Mouse (Mus musculus) liver, embryonic 15.5 days (tissue): Measurements from ENCODE around the gene Polr2b. TPM values are rescaled to one million over a fixed set of nuclear protein-coding genes. Genes with fewer than 3 reads are reported as not detected.

ENCODE experiments used
- ATAC-seq: fragments of 200-750 bp; cut with Nextera tagmentation; 2 replicates; pipeline ENCODE4 v1.8.0; 2017; ENCODE audit warnings: moderate number of reproducible peaks, mild to moderate bottlenecking, moderate library complexity; ENCODE audit not compliant: insufficient read depth
- H3K27ac ChIP-seq: fragments of 300-500 bp; sonication (generic); replicated peaks from 2 replicates; pipeline ENCODE4 v1.5.1; 2015; ENCODE audit warnings: mild to moderate bottlenecking, inconsistent platforms
- H3K27me3 ChIP-seq: fragments of 300-500 bp; sonication (generic); 2 replicates; pipeline ENCODE4 v1.6.1; 2015; ENCODE audit warnings: mild to moderate bottlenecking, inconsistent platforms
- H3K36me3 ChIP-seq: fragments of 300-500 bp; sonication (generic); replicated peaks from 2 replicates; pipeline ENCODE4 v1.6.1; 2015; ENCODE audit warnings: moderate library complexity, mild to moderate bottlenecking, inconsistent platforms
- H3K4me1 ChIP-seq: fragments of 300-500 bp; sonication (generic); replicated peaks from 2 replicates; pipeline ENCODE4 v1.6.1; 2015; ENCODE audit warnings: inconsistent platforms
- H3K4me2 ChIP-seq: fragments of 300-500 bp; sonication (generic); 2 replicates; pipeline ENCODE4 v1.6.1; 2015; ENCODE audit warnings: moderate library complexity, mild to moderate bottlenecking, inconsistent platforms
- H3K4me3 ChIP-seq: fragments of 300-500 bp; sonication (generic); replicated peaks from 2 replicates; pipeline ENCODE4 v1.5.1; 2015; ENCODE audit warnings: mild to moderate bottlenecking, inconsistent platforms
- H3K9ac ChIP-seq: fragments of 300-500 bp; sonication (generic); 2 replicates; pipeline ENCODE4 v1.6.1; 2015; ENCODE audit warnings: moderate library complexity, mild to moderate bottlenecking, inconsistent platforms
- H3K9me3 ChIP-seq: fragments of 300-500 bp; sonication (generic); replicated peaks from 2 replicates; pipeline ENCODE4 v1.6.1; 2016; ENCODE audit warnings: inconsistent platforms
- WGBS: fragments of 180-500 bp; shearing (Covaris S2); methylation state at CpG from one replicate; pipeline ENCODE4 v1.1.7; 2015; ENCODE audit warnings: mixed read lengths; ENCODE audit not compliant: insufficient replicate concordance; 5-methylcytosine and 5-hydroxymethylcytosine counted together
- polyA plus RNA-seq: library from polyadenylated mRNA; unstranded; fragments of >200 nt; fragmentation: Nextera tagmentation; extraction: Ambion mirVana; gene quantifications from 2 replicates; pipeline ENCODE4 v1.2.1, GENCODE M21; 2015

Polr2b gene
- polyA plus RNA-seq, 1 experiment from 2014 or later: 26.0 TPM

DNA sequence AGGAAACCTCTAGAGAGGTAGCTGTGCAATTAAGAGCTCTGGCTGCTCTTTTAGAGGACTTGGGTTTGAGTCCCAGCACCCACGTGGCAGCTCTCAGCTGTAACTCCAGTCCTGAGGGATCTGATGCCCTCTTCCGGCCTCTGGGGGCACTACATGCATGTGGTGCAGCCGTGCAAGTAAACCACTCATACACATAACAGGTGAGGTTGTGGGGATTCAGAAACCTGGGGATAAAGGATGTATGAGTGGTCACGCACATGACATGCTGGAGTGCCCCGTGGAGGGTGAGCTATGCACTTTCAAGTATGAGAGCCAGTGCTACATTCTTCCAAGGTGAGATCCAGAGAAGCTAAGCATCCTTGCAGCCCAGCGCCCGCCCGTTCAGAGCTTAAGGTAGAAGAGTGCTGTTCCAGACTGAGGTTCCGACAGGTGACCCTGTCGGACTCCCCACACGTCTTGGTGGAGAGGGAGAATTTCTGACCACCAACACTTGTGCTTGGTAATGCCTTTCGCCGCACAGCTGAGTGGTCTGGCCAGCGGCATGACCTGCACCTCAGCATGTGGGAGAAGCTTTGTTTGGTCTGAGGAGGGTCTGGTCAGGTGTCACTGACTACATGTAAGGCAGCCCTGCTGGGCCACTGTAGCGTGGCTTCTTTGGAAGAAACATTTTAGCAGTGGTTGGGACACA is 40.2 kb downstream of the Polr2b start:
- H3K4me2 ChIP-seq: no peak overlapping the region
- H3K27me3 ChIP-seq: no peaks in the 10 kb centered on the region
- 85% methylated on average over 15 of the region's 15 CpGs for WGBS
- H3K4me3 ChIP-seq: no peak overlapping the region
- peaks cover 51% of the 10 kb centered on the region for H3K36me3 ChIP-seq
- ATAC-seq: no peak
- H3K27ac ChIP-seq: no peak overlapping the region
- no peak overlapping the region for H3K9ac ChIP-seq
- H3K4me1 ChIP-seq: 0 out of 2 replicates have a peak, but pooled peaks cover 5% of the 10 kb centered on the region
- H3K9me3 ChIP-seq: no peaks in the 10 kb centered on the region

DNA sequence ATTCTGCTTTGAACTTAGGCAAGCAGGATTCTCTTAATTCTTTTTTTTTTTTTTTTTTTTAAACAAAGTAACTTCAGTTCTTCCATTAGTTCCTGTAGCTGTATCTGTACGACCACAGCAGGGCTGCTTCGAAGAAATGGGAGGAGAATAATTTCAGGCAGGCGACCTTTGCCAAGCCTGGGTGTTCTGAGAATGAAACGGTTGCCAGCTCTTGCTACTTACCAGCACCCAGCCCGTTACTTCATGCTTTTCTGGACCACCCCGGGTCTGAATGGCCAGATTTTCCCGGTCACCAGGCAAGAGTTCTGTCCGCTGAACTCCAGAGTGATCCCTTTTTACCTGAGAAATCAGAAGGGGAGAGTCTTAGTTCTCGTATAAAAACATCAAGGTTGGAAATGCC is 41.7 kb downstream of the Polr2b start:
- no peak overlapping the region for H3K4me3 ChIP-seq
- no peak overlapping the region for H3K27ac ChIP-seq
- peaks cover 37% of the 10 kb centered on the region for H3K36me3 ChIP-seq
- no peak overlapping the region for H3K4me2 ChIP-seq
- 72% methylated on average over 9 of the region's 9 CpGs for WGBS
- 0 out of 2 replicates have a peak, but pooled peaks cover 5% of the 10 kb centered on the region for H3K4me1 ChIP-seq
- H3K27me3 ChIP-seq: 0 out of 2 replicates have a peak, but pooled peaks cover 5% of the 10 kb centered on the region
- ATAC-seq: no peak
- H3K9me3 ChIP-seq: no peaks in the 10 kb centered on the region
- H3K9ac ChIP-seq: no peak overlapping the region

DNA sequence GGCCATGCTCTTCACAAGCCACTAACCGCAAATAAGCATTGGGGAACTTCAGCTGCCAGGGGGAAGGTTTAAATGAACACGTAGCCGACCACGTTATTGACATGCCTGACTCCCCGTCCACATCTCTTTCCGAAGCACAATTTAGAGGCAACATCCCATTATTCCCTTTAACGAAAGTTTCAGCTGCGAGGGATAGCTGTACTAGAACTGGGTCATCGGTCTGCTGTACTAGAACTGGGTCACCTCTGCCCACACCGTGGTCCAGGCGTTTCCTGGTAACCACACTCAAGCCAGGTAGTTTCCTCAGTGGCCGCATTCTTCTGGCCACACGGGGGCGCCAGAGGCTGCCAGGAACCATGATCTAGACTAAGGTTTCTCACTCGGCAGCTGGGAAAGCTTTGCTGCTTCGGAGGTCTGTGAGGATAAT is 44.4 kb downstream of the Polr2b start:
- peaks cover 12% of the 10 kb centered on the region for H3K4me1 ChIP-seq
- H3K27me3 ChIP-seq: 0 out of 2 replicates have a peak, but pooled peaks cover 5% of the 10 kb centered on the region
- no peak for ATAC-seq
- under 1% methylated on average over 16 of the region's 16 CpGs for WGBS
- no peak overlapping the region for H3K27ac ChIP-seq
- no peak overlapping the region for H3K4me3 ChIP-seq
- peak overlapping the region; percentile 51 for H3K4me2 ChIP-seq
- H3K9ac ChIP-seq: no peak overlapping the region
- no peaks in the 10 kb centered on the region for H3K9me3 ChIP-seq
- H3K36me3 ChIP-seq: peaks cover 11% of the 10 kb centered on the region

DNA sequence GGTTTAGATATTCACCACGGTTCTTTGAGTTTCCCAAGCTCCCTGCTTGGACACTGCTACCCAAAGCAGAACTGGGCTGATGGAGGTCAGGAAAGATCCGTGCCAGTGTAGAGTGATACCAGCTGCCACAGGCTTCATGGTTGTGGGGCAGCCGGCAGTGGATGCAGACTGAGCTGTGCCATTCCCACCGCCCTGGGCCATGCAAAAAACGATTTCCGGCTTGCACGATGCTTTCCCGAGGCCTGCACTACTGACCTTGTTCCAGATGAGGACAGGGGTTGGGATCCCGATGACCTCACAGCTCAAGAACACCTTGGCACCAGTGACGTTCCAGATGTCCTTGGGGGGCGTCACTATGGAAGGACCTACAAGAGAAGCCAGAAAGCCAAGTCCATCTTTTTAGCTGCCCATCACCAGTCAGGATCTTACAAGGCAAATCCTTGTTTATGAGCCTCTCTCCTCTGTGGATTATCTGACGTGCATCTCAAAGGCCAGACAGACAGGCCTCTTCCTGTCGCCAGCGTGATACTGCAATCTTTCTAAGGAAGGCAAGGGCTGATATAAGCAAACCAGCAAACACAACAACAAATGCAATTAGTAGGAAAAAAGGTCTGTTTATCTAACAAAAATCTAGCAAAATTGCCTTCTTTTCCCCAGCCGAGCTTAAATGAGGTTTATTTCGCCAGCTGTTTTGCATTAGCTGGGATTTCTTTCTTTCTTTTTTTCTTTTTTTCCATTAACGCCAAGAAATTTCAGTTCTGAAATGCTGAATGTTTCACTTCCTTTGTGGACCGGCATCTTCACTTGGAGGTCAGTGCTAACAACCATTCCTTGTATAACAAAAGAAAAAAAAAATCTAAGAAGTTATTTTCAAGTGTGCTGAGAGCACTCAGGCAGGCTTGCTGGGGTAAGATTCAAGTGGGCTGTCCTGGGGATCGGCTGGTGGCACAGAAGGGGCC is 45.6 kb downstream of the Polr2b start:
- Histone ChIP-seq H3K9me3 (no peaks in the 10 kb centered on the region), H3K9ac (no peak overlapping the region), H3K4me3 (no peak overlapping the region), H3K4me1 (peaks cover 12% of the 10 kb centered on the region), H3K36me3 (peaks cover under 1% of the 10 kb centered on the region; the same call in 1 of the 2 replicates), H3K4me2 (no peak overlapping the region), H3K27ac (no peak overlapping the region), H3K27me3 (0 out of 2 replicates have a peak, but pooled peaks cover 5% of the 10 kb centered on the region)
- ATAC-seq: no peak
- 59% methylated on average over 19 of the region's 19 CpGs for WGBS

DNA sequence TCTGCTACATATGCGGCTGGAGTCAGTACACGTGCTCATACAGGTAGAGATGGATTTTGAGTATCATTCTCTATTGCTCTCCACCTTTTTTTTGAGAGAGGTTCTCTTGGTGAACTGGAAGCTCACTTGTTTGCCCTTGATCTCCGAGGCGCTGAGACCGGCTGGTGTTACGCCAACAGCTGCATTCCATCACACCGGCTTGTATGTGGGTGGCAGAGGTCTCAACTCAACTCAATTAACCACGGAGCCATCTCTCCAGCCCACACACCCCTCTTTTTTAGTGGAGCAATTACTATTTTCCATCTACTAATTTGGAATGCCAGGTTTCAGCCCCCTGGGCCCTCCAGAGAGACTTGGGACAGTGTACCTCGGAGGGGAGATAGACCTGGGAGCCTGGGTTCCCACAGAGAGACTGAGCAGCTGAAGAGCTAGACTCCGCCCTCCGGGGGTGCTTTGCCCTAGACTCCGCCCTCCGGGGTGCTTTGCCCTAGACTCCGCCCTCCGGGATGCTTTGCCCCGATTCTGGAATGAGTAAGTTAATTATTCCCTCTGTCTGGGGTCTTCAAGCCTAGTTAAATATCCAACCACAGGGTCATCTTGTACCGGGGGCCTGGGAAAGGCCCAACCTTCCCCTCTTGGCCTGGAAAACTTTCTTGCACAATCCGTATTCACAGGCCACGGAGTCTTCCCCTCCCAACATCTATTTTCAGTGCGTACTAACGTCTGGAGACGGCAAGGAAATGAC is 47.6 kb downstream of the Polr2b start:
- H3K27me3 ChIP-seq: 0 out of 2 replicates have a peak, but pooled peaks cover 5% of the 10 kb centered on the region
- peak overlapping the region; percentile 71 for H3K4me2 ChIP-seq
- peaks cover 12% of the 10 kb centered on the region for H3K4me1 ChIP-seq
- 18% methylated on average over 22 of the region's 22 CpGs for WGBS
- peak; percentile 68 for ATAC-seq
- no peak overlapping the region for H3K27ac ChIP-seq
- H3K9me3 ChIP-seq: no peaks in the 10 kb centered on the region
- H3K9ac ChIP-seq: no peak overlapping the region
- peak overlapping the region; percentile 53 for H3K4me3 ChIP-seq
- H3K36me3 ChIP-seq: no peaks in the 10 kb centered on the region

DNA sequence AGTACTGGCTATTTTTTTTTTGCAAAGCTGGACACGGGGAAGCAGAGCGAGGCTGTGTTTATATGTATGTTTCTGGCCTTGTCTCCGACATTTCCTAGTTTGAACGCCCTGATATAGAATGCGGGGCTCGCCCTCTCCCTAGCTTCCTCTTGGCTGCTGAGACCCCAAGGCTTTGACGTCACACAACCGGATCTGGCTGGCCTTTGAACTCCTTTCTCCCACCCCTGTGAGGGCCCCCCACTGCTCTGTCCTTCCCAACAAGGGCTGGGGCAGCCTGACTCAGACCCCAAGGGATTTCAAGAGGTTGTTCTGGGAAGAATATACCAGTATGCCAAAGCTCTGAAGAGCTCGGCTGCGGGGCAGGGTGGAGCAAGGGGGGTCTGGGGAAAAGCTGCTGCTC is 48.4 kb downstream of the Polr2b start:
- no peak overlapping the region for H3K9ac ChIP-seq
- H3K4me3 ChIP-seq: peak overlapping the region; percentile 53
- H3K27me3 ChIP-seq: 0 out of 2 replicates have a peak, but pooled peaks cover 5% of the 10 kb centered on the region
- H3K27ac ChIP-seq: 0 out of 2 replicates have a peak overlapping the region, but pooled peaks have one; percentile 43
- peak; percentile 28 for ATAC-seq
- H3K4me2 ChIP-seq: peak overlapping the region; percentile 71
- peaks cover 12% of the 10 kb centered on the region for H3K4me1 ChIP-seq
- H3K9me3 ChIP-seq: no peaks in the 10 kb centered on the region
- H3K36me3 ChIP-seq: no peaks in the 10 kb centered on the region
- WGBS: 5% methylated on average over 10 of the region's 10 CpGs

DNA sequence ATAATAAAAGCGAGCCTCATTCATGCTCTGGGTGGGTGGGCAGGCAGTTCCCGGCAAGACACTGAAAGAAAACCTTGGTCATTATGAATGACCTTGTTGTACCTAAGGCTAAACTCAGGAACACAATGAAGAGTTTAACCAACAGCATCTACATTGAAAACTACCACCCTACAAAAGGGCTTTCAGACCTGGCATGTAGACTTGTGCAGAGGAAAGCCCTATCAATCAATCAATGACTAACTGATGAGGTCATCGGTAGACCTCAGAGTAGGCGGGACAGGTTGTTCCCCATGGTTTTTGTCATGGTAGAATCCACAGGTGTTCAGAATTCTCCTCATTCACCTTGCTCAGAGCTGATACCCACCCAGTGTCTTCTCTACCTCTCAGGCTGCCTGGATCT is 50.0 kb downstream of the Polr2b start:
- no peak overlapping the region for H3K4me2 ChIP-seq
- H3K4me3 ChIP-seq: no peak overlapping the region
- H3K9ac ChIP-seq: no peak overlapping the region
- H3K4me1 ChIP-seq: peaks cover 8% of the 10 kb centered on the region
- H3K36me3 ChIP-seq: no peaks in the 10 kb centered on the region
- WGBS: 70% methylated on average over 4 of the region's 4 CpGs
- 0 out of 2 replicates have a peak, but pooled peaks cover 5% of the 10 kb centered on the region for H3K27me3 ChIP-seq
- no peak overlapping the region for H3K27ac ChIP-seq
- no peak for ATAC-seq
- no peaks in the 10 kb centered on the region for H3K9me3 ChIP-seq

DNA sequence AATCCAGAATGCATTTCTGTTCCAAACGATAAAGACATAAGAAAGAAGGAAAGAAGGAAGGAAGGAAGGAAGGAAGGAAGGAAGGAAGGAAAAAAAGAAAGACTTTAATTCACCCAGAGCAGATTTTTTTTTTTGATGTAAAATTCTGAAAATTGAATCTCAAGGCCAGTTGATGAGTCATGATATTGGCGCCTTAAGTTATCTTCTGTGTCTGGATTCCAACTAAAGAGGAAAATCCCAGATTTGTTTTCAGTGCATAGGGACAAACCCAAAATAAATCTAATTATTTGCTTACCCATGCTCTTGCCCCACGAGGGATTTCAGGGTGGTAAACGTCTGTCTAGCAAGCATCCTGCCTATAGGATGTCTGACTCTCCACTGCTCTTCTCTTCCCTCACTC is 51.1 kb downstream of the Polr2b start:
- ATAC-seq: no peak
- Histone ChIP-seq H3K9me3 (no peaks in the 10 kb centered on the region), H3K27me3 (no peaks in the 10 kb centered on the region), H3K4me1 (peaks cover 7% of the 10 kb centered on the region), H3K9ac (no peak overlapping the region), H3K4me2 (no peak overlapping the region), H3K4me3 (no peak overlapping the region), H3K27ac (no peak overlapping the region), H3K36me3 (no peaks in the 10 kb centered on the region)
- WGBS: 49% methylated on average over 4 of the region's 4 CpGs

DNA sequence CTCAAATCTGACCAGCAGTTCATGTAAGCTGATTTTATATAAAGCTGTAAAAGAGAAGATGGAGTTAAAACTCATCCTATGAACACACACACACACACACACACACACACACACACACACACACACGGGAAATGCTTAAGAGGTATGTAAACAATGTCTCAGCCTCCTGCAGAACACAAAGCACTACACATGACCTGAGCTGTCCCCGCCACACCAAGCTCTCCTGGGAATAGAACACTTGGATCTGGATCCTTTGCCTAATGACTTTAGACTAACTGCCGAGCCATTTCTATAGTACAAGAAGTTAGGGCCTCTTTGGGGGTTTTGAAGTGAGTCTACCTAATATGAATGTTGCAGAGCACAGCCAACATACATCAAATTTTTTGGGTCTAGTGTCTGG is 52.2 kb downstream of the Polr2b start:
- no peak overlapping the region for H3K4me3 ChIP-seq
- 52% methylated on average over 3 of the region's 3 CpGs for WGBS
- no peak for ATAC-seq

DNA sequence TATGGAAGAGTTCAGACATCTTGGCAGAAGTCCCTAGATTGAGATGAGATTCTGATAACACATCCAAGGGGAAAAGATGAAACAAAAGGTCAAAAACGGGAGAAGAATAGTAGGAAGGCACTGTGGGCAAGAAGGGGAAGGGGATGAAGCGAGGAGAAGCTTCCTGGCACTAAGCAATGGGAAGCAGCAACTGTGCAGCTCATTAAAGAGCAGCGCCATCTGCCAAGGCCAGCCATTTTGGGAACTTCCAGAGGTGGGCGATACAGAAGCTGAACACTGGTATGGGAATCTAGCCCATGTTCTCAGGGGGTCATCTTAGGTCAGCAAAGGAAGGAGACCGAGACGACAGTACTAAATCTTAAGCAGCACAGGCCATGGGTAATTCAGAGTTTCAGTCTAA is 53.7 kb downstream of the Polr2b start:
- no peak for ATAC-seq
- no peaks in the 10 kb centered on the region for H3K9me3 ChIP-seq
- WGBS: 59% methylated on average over 6 of the region's 6 CpGs

More for the DNA sequence above, 52.2 kb downstream of the Polr2b start:
- H3K9me3 ChIP-seq: no peaks in the 10 kb centered on the region
- no peak overlapping the region for H3K27ac ChIP-seq
- no peak overlapping the region for H3K4me2 ChIP-seq
- H3K27me3 ChIP-seq: no peaks in the 10 kb centered on the region
- H3K36me3 ChIP-seq: no peaks in the 10 kb centered on the region
- H3K4me1 ChIP-seq: peaks cover 7% of the 10 kb centered on the region
- H3K9ac ChIP-seq: no peak overlapping the region

More for the DNA sequence above, 53.7 kb downstream of the Polr2b start:
- Histone ChIP-seq H3K36me3 (no peaks in the 10 kb centered on the region), H3K4me2 (no peak overlapping the region), H3K27me3 (no peaks in the 10 kb centered on the region), H3K27ac (no peak overlapping the region), H3K9ac (no peak overlapping the region), H3K4me1 (no peaks in the 10 kb centered on the region), H3K4me3 (no peak overlapping the region)
